Mouse (Mus musculus) kidney, adult 9 months (tissue): ENCODE measurements around the gene Celf2.

ENCODE experiments used
- DNase-seq: peaks from one replicate; pipeline ENCODE4 v3.0.0; 2022

Gene Celf2

GRCm38 (mm10) chr2:7080086-7080485, 429.3 kb downstream of the Celf2 start:
- no peak for DNase-seq

- DNase-seq, result no peak
Observed at GRCm38 (mm10) chr2:7079390-7079789, 430.0 kb downstream of the Celf2 start.

GRCm38 (mm10) chr2:7073730-7074129, 435.6 kb downstream of the Celf2 start:
- no peak for DNase-seq

- no peak for DNase-seq
Observed at GRCm38 (mm10) chr2:7072344-7073265, 436.8 kb downstream of the Celf2 start.

GRCm38 (mm10) chr2:7069458-7069857, 439.9 kb downstream of the Celf2 start:
- no peak for DNase-seq

- DNase-seq, result no peak
Observed at GRCm38 (mm10) chr2:7068281-7068680, 441.1 kb downstream of the Celf2 start.

GRCm38 (mm10) chr2:7063574-7064192, 445.7 kb downstream of the Celf2 start:
- DNase-seq, result no peak

GRCm38 (mm10) chr2:7060490-7061105, 448.8 kb downstream of the Celf2 start:
- DNase-seq, result peak; percentile 11

- no peak for DNase-seq
Observed at GRCm38 (mm10) chr2:7056401-7056800, 453.0 kb downstream of the Celf2 start.

GRCm38 (mm10) chr2:7055958-7056357, 453.4 kb downstream of the Celf2 start:
- DNase-seq, result no peak

GRCm38 (mm10) chr2:7051090-7051489, 458.3 kb downstream of the Celf2 start:
- DNase-seq, result no peak

GRCm38 (mm10) chr2:7046155-7046554, 463.2 kb downstream of the Celf2 start:
- DNase-seq, result no peak

- DNase-seq, result no peak
Observed at GRCm38 (mm10) chr2:7045531-7045930, 463.8 kb downstream of the Celf2 start.

GRCm38 (mm10) chr2:7043770-7044459, 465.4 kb downstream of the Celf2 start:
- DNase-seq, result no peak

GRCm38 (mm10) chr2:7040940-7041339, 468.4 kb downstream of the Celf2 start:
- no peak for DNase-seq

GRCm38 (mm10) chr2:7038991-7039390, 470.4 kb downstream of the Celf2 start:
- DNase-seq, result no peak

- no peak for DNase-seq
Observed at GRCm38 (mm10) chr2:7031389-7031788, 478.0 kb downstream of the Celf2 start.

GRCm38 (mm10) chr2:7026737-7027136, 482.6 kb downstream of the Celf2 start:
- DNase-seq, result no peak

GRCm38 (mm10) chr2:7025594-7025993, 483.8 kb downstream of the Celf2 start:
- DNase-seq, result peak; percentile 32

GRCm38 (mm10) chr2:7022184-7022583, 487.2 kb downstream of the Celf2 start:
- no peak for DNase-seq

GRCm38 (mm10) chr2:7017384-7018113, 491.8 kb downstream of the Celf2 start:
- no peak for DNase-seq

- DNase-seq, result no peak
Observed at GRCm38 (mm10) chr2:7013126-7013525, 496.2 kb downstream of the Celf2 start.
